Mouse (Mus musculus): Measurements from ENCODE around the gene Marveld3.

GRCm38 (mm10) chr8:109997381-109997780 is 35.4 kb upstream of the Marveld3 start:
- TF ChIP-seq POLR2A (IDR thresholded peaks at IDR 0.05; ENCODE audit: borderline replicate concordance, control insufficient read depth, low read depth, low read length) = no peak
- no peak for TF ChIP-seq CTCF (IDR thresholded peaks at IDR 0.05; ENCODE audit: control insufficient read depth, insufficient read depth, low read length)
